Mouse (Mus musculus) liver, postnatal 0 days (tissue): ENCODE data around the gene Dnajc5. TPM values are rescaled to one million over a fixed set of nuclear protein-coding genes. Genes with fewer than 3 reads are reported as not detected.

Experiments
- ATAC-seq: fragments of 200-750 bp; cut with Nextera tagmentation; 2 replicates; pipeline ENCODE4 v1.8.0; 2017; ENCODE audit warnings: mild to moderate bottlenecking, moderate library complexity
- DNase-seq: peaks from one replicate; pipeline ENCODE4 v3.0.0-alpha.2; 2016
- H3K27ac ChIP-seq: fragments of 300-500 bp; sonication (generic); 2 replicates; pipeline ENCODE4 v1.5.1; 2014; ENCODE audit warnings: antibody characterized with exemption, moderate library complexity, mild to moderate bottlenecking, low read depth
- H3K27me3 ChIP-seq: fragments of 300-500 bp; sonication (generic); 2 replicates; pipeline ENCODE4 v1.6.1; 2014; ENCODE audit warnings: low read length, control low read depth, mixed read lengths; ENCODE audit not compliant: insufficient read depth
- H3K36me3 ChIP-seq: fragments of 300-500 bp; sonication (generic); replicated peaks from 2 replicates; pipeline ENCODE4 v1.6.1; 2014; ENCODE audit warnings: mild to moderate bottlenecking, control low read depth, low read length, moderate library complexity, mixed read lengths; ENCODE audit not compliant: insufficient read depth
- H3K4me1 ChIP-seq: fragments of 300-500 bp; sonication (generic); 2 replicates; pipeline ENCODE4 v1.6.1; 2014; ENCODE audit warnings: antibody characterized with exemption, mild to moderate bottlenecking, control low read depth; ENCODE audit not compliant: insufficient read depth
- H3K4me2 ChIP-seq: fragments of 300-500 bp; sonication (generic); 2 replicates; pipeline ENCODE4 v1.6.1; 2014; ENCODE audit warnings: low read depth, mild to moderate bottlenecking, low read length, moderate library complexity, mixed read lengths
- H3K4me3 ChIP-seq: fragments of 300-500 bp; sonication (generic); 2 replicates; pipeline ENCODE4 v1.5.1; 2014; ENCODE audit warnings: low read depth, low read length
- H3K9ac ChIP-seq: fragments of 300-500 bp; sonication (generic); replicated peaks from 2 replicates; pipeline ENCODE4 v1.6.1; 2014; ENCODE audit warnings: mild to moderate bottlenecking, moderate library complexity
- H3K9me3 ChIP-seq: fragments of 300-500 bp; sonication (generic); 2 replicates; pipeline ENCODE4 v1.6.1; 2016; ENCODE audit warnings: mild to moderate bottlenecking, control low read depth, low read length, mixed read lengths
- CTCF ChIP-seq: sonication (generic); IDR thresholded peaks from 2 replicates; pipeline ENCODE4 v1.5.1; 2016; ENCODE audit warnings: antibody characterized with exemption, low read depth
- EP300 ChIP-seq: IDR thresholded peaks from 2 replicates; pipeline ENCODE4 v1.6.1; 2016; ENCODE audit warnings: antibody characterized with exemption, low read depth, mild to moderate bottlenecking
- WGBS: fragments of 180-500 bp; shearing (Covaris S2); extraction: QIAGEN DNeasy Blood & Tissue Kit; methylation state at CpG from one replicate; pipeline ENCODE4 v1.1.7; 2014; ENCODE audit not compliant: insufficient replicate concordance; 5-methylcytosine and 5-hydroxymethylcytosine counted together
- polyA plus RNA-seq: library from polyadenylated mRNA; unstranded; fragments of >200 nt; fragmentation: Nextera tagmentation; extraction: Ambion mirVana; gene quantifications from 2 replicates; pipeline ENCODE4 v1.2.1, GENCODE M21; 2015

The Dnajc5 gene
- polyA plus RNA-seq, 1 experiment from 2014 or later = 24.7 TPM

DNA sequence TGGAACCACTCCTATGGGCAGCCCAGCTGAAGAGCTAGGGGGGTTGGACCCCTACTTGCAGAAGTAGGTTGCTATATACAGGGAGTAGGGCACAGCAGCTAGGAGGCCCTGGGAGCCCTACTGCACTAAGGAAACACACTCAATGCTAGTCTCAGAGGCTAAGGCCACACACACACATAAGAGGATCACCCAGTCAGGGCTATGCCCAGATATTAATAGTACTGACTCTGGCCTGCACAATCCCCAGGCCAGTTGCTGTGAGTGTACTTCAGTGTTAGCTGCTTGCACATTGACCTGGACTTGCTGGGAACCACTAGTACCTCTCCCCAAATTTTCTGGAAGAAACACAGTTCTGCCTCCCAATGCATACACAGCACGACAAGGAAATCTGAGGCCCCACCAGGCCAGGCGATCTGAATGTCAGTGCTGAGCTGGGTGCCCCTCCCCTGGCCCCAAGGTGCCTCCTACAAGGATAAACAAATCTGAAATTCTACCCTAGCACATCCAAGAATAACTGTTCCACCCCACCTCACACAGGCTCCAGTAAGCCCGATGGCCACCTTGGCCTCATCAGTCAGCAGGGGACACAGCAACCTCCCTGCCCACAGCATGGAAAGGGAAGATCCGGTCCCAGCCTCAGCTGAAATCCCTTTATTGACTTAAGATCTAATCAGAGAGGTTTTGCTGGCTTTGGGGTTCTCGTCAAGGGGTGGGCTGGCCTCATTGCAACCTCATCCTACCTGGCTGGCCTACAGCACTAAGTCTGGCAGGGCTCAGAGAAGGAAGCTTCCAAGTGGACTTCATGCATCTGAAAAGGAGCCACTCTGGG is 58.7 kb downstream of the Dnajc5 start:
- ATAC-seq (no peak), DNase-seq (peak; percentile 14)
- peak overlapping the region; percentile 30 for H3K9ac ChIP-seq
- peaks cover 50% of the 10 kb centered on the region for H3K4me1 ChIP-seq
- no peak overlapping the region for H3K4me2 ChIP-seq
- no peak overlapping the region for H3K27ac ChIP-seq
- no peaks in the 10 kb centered on the region for H3K27me3 ChIP-seq
- H3K36me3 ChIP-seq = no peaks in the 10 kb centered on the region; the same call in 1 of the 2 replicates
- no peaks in the 10 kb centered on the region for H3K9me3 ChIP-seq
- TF ChIP-seq EP300 (no peak), CTCF (no peak)
- no peak overlapping the region for H3K4me3 ChIP-seq
- WGBS = 59% methylated on average over 5 of the region's 5 CpGs

DNA sequence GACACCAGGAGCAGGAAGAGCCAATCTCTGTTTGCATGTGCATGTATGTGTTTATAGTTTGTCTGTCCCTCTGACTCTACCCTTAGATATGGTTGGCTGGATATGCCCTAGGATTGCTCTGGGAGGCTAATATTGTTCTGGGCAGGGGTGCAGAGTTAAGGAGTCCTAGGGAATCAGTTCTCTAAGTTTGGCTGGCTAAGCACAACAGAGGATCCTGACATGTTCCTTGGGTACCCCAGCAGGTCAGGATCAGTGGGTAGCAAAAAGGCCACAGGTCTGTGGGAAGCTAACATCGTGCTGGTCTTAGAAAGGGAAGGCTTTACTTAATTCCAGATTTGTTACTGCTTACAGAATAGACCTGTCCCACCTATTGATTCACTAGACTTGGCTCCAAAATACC is 59.4 kb downstream of the Dnajc5 start:
- Histone ChIP-seq H3K27ac (no peak overlapping the region), H3K27me3 (no peaks in the 10 kb centered on the region), H3K4me3 (no peak overlapping the region), H3K4me1 (peaks cover 50% of the 10 kb centered on the region), H3K4me2 (no peak overlapping the region), H3K36me3 (peaks cover 7% of the 10 kb centered on the region), H3K9ac (peak overlapping the region; percentile 30; the same call in 1 of the 2 replicates), H3K9me3 (no peaks in the 10 kb centered on the region)
- DNase-seq (peak; percentile 9), ATAC-seq (no peak)
- TF ChIP-seq EP300 = no peak
- TF ChIP-seq CTCF = no peak
- WGBS = 80% methylated on average over 1 of the region's 1 CpGs

DNA sequence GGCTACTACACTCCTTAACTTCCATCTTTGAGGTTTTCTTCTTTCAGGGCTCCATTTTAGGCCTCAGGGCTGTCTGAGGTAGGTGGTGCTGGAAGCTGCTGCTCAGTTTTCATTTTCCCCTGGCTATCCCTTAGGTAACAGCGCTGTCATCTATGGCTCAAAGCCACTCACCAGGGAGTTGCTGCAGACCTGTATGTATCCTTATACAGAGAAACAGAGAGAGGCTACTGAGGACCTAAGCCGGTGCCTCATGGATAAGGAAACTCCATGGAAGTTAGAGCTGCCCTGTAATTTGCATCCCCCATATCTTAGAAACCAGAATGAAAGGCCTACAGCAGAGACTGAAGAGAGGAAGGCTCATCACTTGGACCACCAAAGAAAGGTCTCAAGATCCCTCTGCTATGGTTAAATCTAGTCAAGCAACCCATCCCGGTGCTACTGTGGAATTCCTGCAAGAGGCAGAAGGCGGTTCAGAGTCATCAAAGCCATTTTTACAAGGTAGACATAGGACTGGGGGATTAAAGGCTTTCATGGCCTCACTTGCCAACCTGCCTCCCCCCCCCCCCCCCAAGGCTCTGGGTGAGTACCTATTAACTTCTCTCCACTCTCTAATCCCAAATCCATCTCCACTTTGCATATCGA is 60.0 kb downstream of the Dnajc5 start:
- Histone ChIP-seq H3K36me3 (peaks cover 8% of the 10 kb centered on the region), H3K27ac (peak overlapping the region; percentile 93), H3K9ac (peak overlapping the region; percentile 87), H3K4me1 (peaks cover 50% of the 10 kb centered on the region), H3K27me3 (no peaks in the 10 kb centered on the region), H3K9me3 (no peaks in the 10 kb centered on the region), H3K4me2 (peak overlapping the region; percentile 98), H3K4me3 (peak overlapping the region; percentile 95)
- DNase-seq (no peak), ATAC-seq (no peak)
- TF ChIP-seq EP300 (no peak), CTCF (no peak)
- 75% methylated on average over 5 of the region's 5 CpGs for WGBS

DNA sequence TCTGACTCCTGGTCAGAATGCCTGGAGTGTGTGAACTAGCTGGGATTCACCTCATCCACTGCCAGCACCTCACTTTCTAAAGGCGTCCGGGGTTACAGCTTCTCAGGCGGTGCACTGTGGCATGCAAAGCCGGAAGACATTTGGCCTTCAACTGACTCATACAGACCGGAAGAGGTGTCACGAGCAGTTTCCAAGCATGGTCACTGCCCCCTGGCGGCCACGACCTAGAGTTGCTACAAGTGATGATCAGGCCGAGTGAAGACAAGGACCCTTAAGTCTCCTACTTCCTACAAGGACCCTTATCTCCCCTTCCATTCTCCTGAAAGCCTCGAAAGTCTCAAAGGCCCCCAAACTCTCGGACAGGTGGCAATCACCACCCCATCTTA is 60.7 kb downstream of the Dnajc5 start:
- H3K4me3 ChIP-seq = peak overlapping the region; percentile 95
- H3K4me1 ChIP-seq = peaks cover 50% of the 10 kb centered on the region
- H3K27me3 ChIP-seq = no peaks in the 10 kb centered on the region
- ATAC-seq (peak; percentile 80), DNase-seq (peak; percentile 88)
- peak overlapping the region; percentile 87 for H3K9ac ChIP-seq
- H3K36me3 ChIP-seq = peaks cover 15% of the 10 kb centered on the region
- no peaks in the 10 kb centered on the region for H3K9me3 ChIP-seq
- WGBS = under 1% methylated on average over 11 of the region's 11 CpGs
- peak overlapping the region; percentile 93 for H3K27ac ChIP-seq
- TF ChIP-seq CTCF = peak; percentile 98
- peak; percentile 26; the same call in 1 of the 2 replicates for TF ChIP-seq EP300
- H3K4me2 ChIP-seq = peak overlapping the region; percentile 98

DNA sequence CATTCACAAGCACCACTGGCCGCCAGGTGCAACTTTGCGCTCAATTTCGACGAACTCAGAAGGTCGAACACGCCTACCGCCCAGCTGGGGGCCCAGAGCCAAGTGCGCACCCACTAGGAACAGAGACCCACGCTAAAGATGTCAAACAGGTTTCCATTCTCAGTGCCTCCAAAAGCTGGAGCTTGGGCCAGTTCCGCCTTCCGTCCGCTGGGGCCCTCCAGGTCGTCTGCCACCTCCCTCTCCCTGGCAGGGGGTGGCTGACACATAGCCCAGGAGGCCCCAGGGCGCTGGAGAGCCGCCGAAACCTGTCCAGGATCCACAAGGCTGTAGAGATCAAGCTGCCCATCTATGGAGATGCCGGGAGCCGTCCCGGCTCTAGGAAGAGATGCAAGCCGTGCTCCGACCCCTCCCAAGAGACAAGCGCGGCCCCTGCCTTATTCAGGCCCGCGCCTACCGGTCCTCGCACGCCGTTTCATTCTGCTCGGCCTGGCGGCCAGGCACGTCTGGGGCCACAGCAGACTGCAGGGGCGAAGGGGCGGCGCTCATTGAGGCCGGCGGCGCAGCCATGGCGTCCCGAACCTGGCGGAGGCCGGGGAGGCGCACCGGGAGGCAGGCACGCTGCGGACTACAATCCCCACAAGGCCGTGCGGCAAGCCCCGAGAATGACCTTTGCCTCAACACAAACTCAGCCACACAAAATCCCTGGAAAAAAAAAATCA is 61.3 kb downstream of the Dnajc5 start:
- Histone ChIP-seq H3K27me3 (no peaks in the 10 kb centered on the region), H3K4me1 (peaks cover 50% of the 10 kb centered on the region), H3K4me3 (peak overlapping the region; percentile 95), H3K9ac (peak overlapping the region; percentile 87), H3K36me3 (peaks cover 21% of the 10 kb centered on the region), H3K27ac (peak overlapping the region; percentile 93), H3K4me2 (peak overlapping the region; percentile 98), H3K9me3 (no peaks in the 10 kb centered on the region)
- ATAC-seq (peak; percentile 78), DNase-seq (peak; percentile 90)
- TF ChIP-seq EP300 = no peak
- no peak for TF ChIP-seq CTCF
- 1% methylated on average over 49 of the region's 49 CpGs for WGBS

DNA sequence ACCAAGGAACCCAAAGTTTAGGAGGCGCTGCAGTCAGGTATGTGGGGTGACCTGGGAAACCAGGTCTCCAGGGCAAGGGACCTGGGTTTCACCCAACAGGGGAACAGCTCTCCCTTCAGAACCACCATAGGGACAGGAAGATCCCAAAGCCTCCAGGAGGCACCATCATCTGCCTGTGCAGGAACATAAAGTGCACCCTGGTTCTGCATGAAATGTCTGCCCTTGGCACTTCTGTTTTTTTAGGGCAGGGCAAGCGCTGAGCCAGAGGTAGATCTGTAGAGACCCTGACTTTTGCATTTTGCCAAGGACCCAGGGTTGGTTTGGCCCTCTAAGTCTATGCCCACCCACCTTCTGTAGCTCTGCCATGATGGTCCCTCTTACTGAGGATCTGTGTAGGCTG is 62.1 kb downstream of the Dnajc5 start:
- Histone ChIP-seq H3K27ac (peak overlapping the region; percentile 66), H3K27me3 (no peaks in the 10 kb centered on the region), H3K4me1 (peaks cover 43% of the 10 kb centered on the region), H3K4me3 (peak overlapping the region; percentile 95; the same call in 1 of the 2 replicates), H3K9ac (no peak overlapping the region), H3K4me2 (peak overlapping the region; percentile 98; the same call in 1 of the 2 replicates), H3K9me3 (no peaks in the 10 kb centered on the region), H3K36me3 (peaks cover 28% of the 10 kb centered on the region)
- DNase-seq (peak; percentile 13), ATAC-seq (no peak)
- no peak for TF ChIP-seq EP300
- no peak for TF ChIP-seq CTCF
- WGBS = 79% methylated on average over 2 of the region's 2 CpGs
